Mouse (Mus musculus) liver, postnatal 0 days (tissue): ENCODE results near the gene Lrmda. TPM values are rescaled to one million over a fixed set of nuclear protein-coding genes. Genes with fewer than 3 reads are reported as not detected.

Experiments used
- ATAC-seq: fragments of 200-750 bp; cut with Nextera tagmentation; 2 replicates; pipeline ENCODE4 v1.8.0; 2017; ENCODE audit warnings: mild to moderate bottlenecking, moderate library complexity
- DNase-seq: peaks from one replicate; pipeline ENCODE4 v3.0.0-alpha.2; 2016
- H3K27ac ChIP-seq: fragments of 300-500 bp; sonication (generic); 2 replicates; pipeline ENCODE4 v1.5.1; 2014; ENCODE audit warnings: antibody characterized with exemption, moderate library complexity, mild to moderate bottlenecking, low read depth
- H3K27me3 ChIP-seq: fragments of 300-500 bp; sonication (generic); 2 replicates; pipeline ENCODE4 v1.6.1; 2014; ENCODE audit warnings: low read length, control low read depth, mixed read lengths; ENCODE audit not compliant: insufficient read depth
- H3K36me3 ChIP-seq: fragments of 300-500 bp; sonication (generic); replicated peaks from 2 replicates; pipeline ENCODE4 v1.6.1; 2014; ENCODE audit warnings: mild to moderate bottlenecking, control low read depth, low read length, moderate library complexity, mixed read lengths; ENCODE audit not compliant: insufficient read depth
- H3K4me1 ChIP-seq: fragments of 300-500 bp; sonication (generic); 2 replicates; pipeline ENCODE4 v1.6.1; 2014; ENCODE audit warnings: antibody characterized with exemption, mild to moderate bottlenecking, control low read depth; ENCODE audit not compliant: insufficient read depth
- H3K4me2 ChIP-seq: fragments of 300-500 bp; sonication (generic); 2 replicates; pipeline ENCODE4 v1.6.1; 2014; ENCODE audit warnings: low read depth, mild to moderate bottlenecking, low read length, moderate library complexity, mixed read lengths
- H3K4me3 ChIP-seq: fragments of 300-500 bp; sonication (generic); 2 replicates; pipeline ENCODE4 v1.5.1; 2014; ENCODE audit warnings: low read depth, low read length
- H3K9ac ChIP-seq: fragments of 300-500 bp; sonication (generic); replicated peaks from 2 replicates; pipeline ENCODE4 v1.6.1; 2014; ENCODE audit warnings: mild to moderate bottlenecking, moderate library complexity
- H3K9me3 ChIP-seq: fragments of 300-500 bp; sonication (generic); 2 replicates; pipeline ENCODE4 v1.6.1; 2016; ENCODE audit warnings: mild to moderate bottlenecking, control low read depth, low read length, mixed read lengths
- CTCF ChIP-seq: sonication (generic); IDR thresholded peaks from 2 replicates; pipeline ENCODE4 v1.5.1; 2016; ENCODE audit warnings: antibody characterized with exemption, low read depth
- EP300 ChIP-seq: IDR thresholded peaks from 2 replicates; pipeline ENCODE4 v1.6.1; 2016; ENCODE audit warnings: antibody characterized with exemption, low read depth, mild to moderate bottlenecking
- WGBS: fragments of 180-500 bp; shearing (Covaris S2); extraction: QIAGEN DNeasy Blood & Tissue Kit; methylation state at CpG from one replicate; pipeline ENCODE4 v1.1.7; 2014; ENCODE audit not compliant: insufficient replicate concordance; 5-methylcytosine and 5-hydroxymethylcytosine counted together
- polyA plus RNA-seq: library from polyadenylated mRNA; unstranded; fragments of >200 nt; fragmentation: Nextera tagmentation; extraction: Ambion mirVana; gene quantifications from 2 replicates; pipeline ENCODE4 v1.2.1, GENCODE M21; 2015

Gene Lrmda
- polyA plus RNA-seq, 1 experiment from 2014 or later = 0.28 TPM

- 84% methylated on average over 12 of the region's 12 CpGs for WGBS
These were observed 235.9 kb downstream of the Lrmda start for GRCm38 (mm10) chr14:22255458-22255857.

GRCm38 (mm10) chr14:22256274-22256673, 236.8 kb downstream of the Lrmda start:
- WGBS = 62% methylated on average over 12 of the region's 12 CpGs
- Histone ChIP-seq H3K4me1 (no peaks in the 10 kb centered on the region), H3K27ac (no peak overlapping the region), H3K27me3 (no peaks in the 10 kb centered on the region), H3K9ac (no peak overlapping the region), H3K9me3 (no peaks in the 10 kb centered on the region), H3K4me2 (no peak overlapping the region), H3K36me3 (no peaks in the 10 kb centered on the region), H3K4me3 (no peak overlapping the region)
- no peak for DNase-seq
- ATAC-seq = no peak
- TF ChIP-seq EP300 (0 out of 2 replicates have a peak, but pooled peaks have one; percentile 14), CTCF (no peak)

More at GRCm38 (mm10) chr14:22255458-22255857, 235.9 kb downstream of the Lrmda start:
- TF ChIP-seq CTCF = no peak
- no peak for TF ChIP-seq EP300
- H3K4me2 ChIP-seq = no peak overlapping the region
- H3K4me3 ChIP-seq = no peak overlapping the region
- H3K27me3 ChIP-seq = no peaks in the 10 kb centered on the region
- no peaks in the 10 kb centered on the region for H3K4me1 ChIP-seq
- no peak for ATAC-seq
- no peak overlapping the region for H3K9ac ChIP-seq
- no peaks in the 10 kb centered on the region for H3K36me3 ChIP-seq
- no peak overlapping the region for H3K27ac ChIP-seq
- no peak for DNase-seq
- no peaks in the 10 kb centered on the region for H3K9me3 ChIP-seq

GRCm38 (mm10) chr14:22259376-22260032, 240.0 kb downstream of the Lrmda start:
- H3K4me1 ChIP-seq = no peaks in the 10 kb centered on the region
- no peak overlapping the region for H3K27ac ChIP-seq
- H3K9ac ChIP-seq = no peak overlapping the region
- no peak for TF ChIP-seq EP300
- TF ChIP-seq CTCF = no peak
- DNase-seq (no peak), ATAC-seq (no peak)
- WGBS = 35% methylated on average over 10 of the region's 10 CpGs
- no peak overlapping the region for H3K4me3 ChIP-seq
- H3K9me3 ChIP-seq = no peaks in the 10 kb centered on the region
- no peaks in the 10 kb centered on the region for H3K27me3 ChIP-seq
- no peak overlapping the region for H3K4me2 ChIP-seq
- H3K36me3 ChIP-seq = no peaks in the 10 kb centered on the region

- Histone ChIP-seq H3K36me3 (no peaks in the 10 kb centered on the region), H3K9me3 (no peaks in the 10 kb centered on the region), H3K27me3 (no peaks in the 10 kb centered on the region), H3K4me1 (no peaks in the 10 kb centered on the region), H3K27ac (no peak overlapping the region), H3K4me2 (no peak overlapping the region), H3K9ac (no peak overlapping the region), H3K4me3 (no peak overlapping the region)
- ATAC-seq (no peak), DNase-seq (no peak)
- TF ChIP-seq CTCF (no peak), EP300 (no peak)
- WGBS = 33% methylated on average over 5 of the region's 5 CpGs
These were observed 240.5 kb downstream of the Lrmda start for GRCm38 (mm10) chr14:22260033-22260419.

- 72% methylated on average over 4 of the region's 4 CpGs for WGBS
- DNase-seq = no peak
- H3K4me2 ChIP-seq = no peak overlapping the region
These were observed 245.9 kb downstream of the Lrmda start for GRCm38 (mm10) chr14:22265229-22265905.

GRCm38 (mm10) chr14:22269812-22270211, 250.3 kb downstream of the Lrmda start:
- no peak overlapping the region for H3K4me2 ChIP-seq
- no peaks in the 10 kb centered on the region for H3K36me3 ChIP-seq
- H3K4me3 ChIP-seq = no peak overlapping the region
- H3K4me1 ChIP-seq = no peaks in the 10 kb centered on the region
- peak; percentile 54 for ATAC-seq
- no peaks in the 10 kb centered on the region for H3K27me3 ChIP-seq
- H3K27ac ChIP-seq = no peak overlapping the region
- DNase-seq = no peak
- H3K9me3 ChIP-seq = no peaks in the 10 kb centered on the region
- 69% methylated on average over 9 of the region's 9 CpGs for whole genome bisulfite sequencing
- H3K9ac ChIP-seq = no peak overlapping the region
- TF ChIP-seq CTCF (no peak), EP300 (peak; percentile 39)

More at GRCm38 (mm10) chr14:22265229-22265905, 245.9 kb downstream of the Lrmda start:
- Histone ChIP-seq H3K4me1 (no peaks in the 10 kb centered on the region), H3K27me3 (no peaks in the 10 kb centered on the region), H3K9me3 (no peaks in the 10 kb centered on the region), H3K27ac (no peak overlapping the region), H3K4me3 (no peak overlapping the region), H3K9ac (no peak overlapping the region), H3K36me3 (no peaks in the 10 kb centered on the region)
- no peak for ATAC-seq
- no peak for TF ChIP-seq EP300
- TF ChIP-seq CTCF = no peak
